Mouse (Mus musculus) embryonic stem cell, embryonic (primary cell): ENCODE measurements around the gene Lsm12.

ENCODE experiments used
- CTCF ChIA-PET, 4 experiments: fragments of 300-600 bp in 2 of 4; fragments of 350-600 bp in 2 of 4; sonication (Branson Sonifier 250); formaldehyde crosslinking; loops; one replicate each; lab custom pipeline; 2022; ENCODE audit warnings: inconsistent platforms in 2 of 4; lab: Charles Lee
- POLR2A ChIA-PET, 4 experiments: fragments of 300-600 bp in 2 of 4; fragments of 350-600 bp in 2 of 4; sonication (Branson Sonifier 250); formaldehyde crosslinking; loops; one replicate each; lab custom pipeline; 2022; ENCODE audit warnings: antibody characterized with exemption in 4 of 4, inconsistent platforms in 1 of 4; lab: Charles Lee

Gene Lsm12

DNA sequence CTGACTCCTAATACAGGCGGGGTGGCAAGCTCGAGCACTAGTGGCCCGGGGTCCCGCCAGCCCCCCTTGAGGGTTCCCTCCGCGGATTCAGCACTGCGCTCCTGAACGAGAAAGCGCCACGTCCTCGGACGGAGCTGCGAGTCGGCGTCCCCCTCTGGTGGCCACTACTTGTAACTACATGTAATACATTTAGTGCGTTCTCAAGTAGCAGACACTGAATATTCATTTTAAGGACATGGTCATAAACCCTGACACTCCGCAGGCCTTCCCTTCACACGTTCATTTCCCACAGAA, 46.7 kb downstream of the Lsm12 start:
- ChIA-PET CTCF (interaction anchor here (0.5 to 2.5 kb wide), 52 partner anchors 8 to 475 kb away, joined by 3 to 13 read pairs (median 4); partner anchors contain the start of genes BC030867 (in 1 of the 4), Cfap97d1 (in 1 of the 4), Fam171a2 (in 1 of the 4) and Ppy (in 1 of the 4)), POLR2A (interaction anchor here in 2 of 4 experiments (0.6 to 2.2 kb wide), 9 partner anchors 10 to 328 kb away, joined by 3 to 8 read pairs (median 4); partner anchors contain the start of genes Asb16 (in 1 of the 2), BC030867 (in 1 of the 2), Hdac5 (in 1 of the 2) and Ppy (in 1 of the 2))

DNA sequence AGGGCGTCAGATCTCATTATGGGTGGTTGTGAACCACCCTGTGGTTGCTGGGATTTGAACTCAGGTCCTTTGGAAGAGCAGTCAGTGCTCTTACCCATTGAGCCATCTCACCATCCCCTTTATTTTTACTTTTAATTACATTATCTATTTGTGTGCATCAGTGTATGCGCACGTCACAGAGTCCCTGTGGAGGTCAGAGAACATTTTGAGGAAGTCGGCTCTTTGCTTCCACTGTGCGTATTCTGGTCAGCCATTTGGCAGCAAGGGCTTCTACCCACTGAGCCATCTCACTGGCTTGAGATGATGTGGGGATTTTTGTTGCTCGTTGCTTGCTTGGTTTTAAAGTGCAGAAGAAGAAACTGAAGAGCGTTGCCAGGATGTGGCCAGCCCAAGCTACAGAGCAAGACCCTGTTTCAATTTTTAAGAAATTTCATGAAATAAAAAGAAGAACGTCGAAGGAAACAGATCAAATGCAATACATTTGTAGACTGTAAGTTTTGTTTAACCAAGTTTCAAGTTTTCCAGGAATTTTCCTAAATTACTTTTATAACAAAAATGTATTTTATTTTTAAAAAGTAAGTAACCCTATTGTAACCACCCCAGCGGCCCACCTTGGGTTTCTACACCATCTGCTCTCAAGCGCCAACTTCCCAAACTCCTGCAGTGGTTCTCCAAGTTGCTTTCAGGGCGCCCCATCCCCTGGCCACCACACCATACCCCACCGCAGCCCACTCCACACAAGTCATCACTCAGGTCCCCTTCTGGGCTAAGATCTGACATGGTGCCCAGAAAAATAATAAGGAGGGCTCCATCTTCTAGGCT, 47.3 kb downstream of the Lsm12 start:
- ChIA-PET POLR2A (interaction anchor here in 2 of 4 experiments (0.6 to 2.2 kb wide), 10 partner anchors 11 to 329 kb away, joined by 3 to 8 read pairs (median 4); partner anchors contain the start of genes Asb16 (in 1 of the 2), BC030867 (in 1 of the 2), Dusp3 (in 1 of the 2) and Hdac5 (in 1 of the 2)), CTCF (interaction anchor here (0.6 to 2.5 kb wide), 51 partner anchors 9 to 555 kb away, joined by 3 to 13 read pairs (median 3); partner anchors contain the start of genes BC030867 (in 2 of the 4), Cfap97d1 (in 1 of the 4), Fam171a2 (in 1 of the 4) and Ppy (in 1 of the 4))

GRCm38 (mm10) chr11:102134516-102134915, 50.6 kb downstream of the Lsm12 start:
- ChIA-PET CTCF (interaction anchor here (0.5 to 1.9 kb wide), 49 partner anchors 8 to 1852 kb away, joined by 3 to 13 read pairs (median 4); partner anchors contain the start of genes BC030867 (in 2 of the 4), Tmem101 (in 2 of the 4), Ppy (in 1 of the 4) and Pyy (in 1 of the 4)), POLR2A (interaction anchor here (0.6 to 2.5 kb wide), 54 partner anchors 8 to 693 kb away, joined by 3 to 26 read pairs (median 4); partner anchors contain the start of genes Slc25a39 (in 3 of the 4), Pyy (in 2 of the 4), BC030867 (in 1 of the 4) and Cd300lg (in 1 of the 4))

DNA sequence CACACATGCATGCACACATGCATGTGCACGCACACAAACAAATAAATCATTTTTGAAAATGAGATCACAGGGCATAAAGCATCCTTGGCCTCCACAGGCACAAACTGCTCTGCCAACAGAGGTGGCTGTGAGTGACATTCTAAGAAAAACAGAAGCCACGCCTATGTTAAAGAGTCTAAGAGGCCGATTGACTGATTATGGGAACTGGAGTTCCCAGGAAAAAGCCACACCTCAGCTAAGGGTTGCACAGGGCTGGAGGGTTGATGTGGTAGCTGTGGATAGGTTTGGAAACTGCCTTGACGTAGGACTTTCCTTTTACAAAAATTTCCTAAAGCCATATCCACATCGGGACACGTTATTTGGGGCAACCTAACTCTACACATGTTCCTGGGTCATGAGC, 67.7 kb downstream of the Lsm12 start:
- CTCF ChIA-PET = interaction anchor here in 2 of 4 experiments (0.5 to 1.6 kb wide), 7 partner anchors 12 to 152 kb away, joined by 3 to 5 read pairs (median 3); no protein-coding TSS in a partner anchor

DNA sequence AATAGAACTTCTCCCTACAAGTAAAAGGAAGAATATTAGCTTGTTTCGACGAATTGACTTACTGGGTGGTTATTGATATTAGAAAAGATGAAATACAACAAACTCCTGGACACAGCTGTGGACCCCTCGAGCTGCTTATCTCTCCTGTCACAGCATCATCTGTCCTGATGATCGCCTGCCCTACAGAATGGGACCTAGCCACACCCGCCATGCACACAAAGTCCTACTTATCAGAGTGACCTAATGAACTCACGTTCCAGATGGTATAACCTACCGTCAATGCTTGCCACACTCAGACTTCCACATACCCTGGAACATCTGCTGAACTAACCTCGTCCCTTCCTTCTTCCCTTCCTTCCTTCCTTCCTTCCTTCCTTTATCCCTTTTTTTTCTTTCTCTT, 68.9 kb downstream of the Lsm12 start:
- CTCF ChIA-PET = interaction anchor here in 2 of 4 experiments (0.6 to 0.7 kb wide), 2 partner anchors 49 to 55 kb away, joined by 3 to 5 read pairs; no protein-coding TSS in a partner anchor
- POLR2A ChIA-PET = interaction anchor here in 2 of 4 experiments (0.7 to 1.0 kb wide), 4 partner anchors 9 to 158 kb away, joined by 3 to 5 read pairs (median 4); partner anchors contain the start of gene Pyy (in 1 of the 2)

More for the DNA sequence above, 67.7 kb downstream of the Lsm12 start:
- POLR2A ChIA-PET = interaction anchor here in 3 of 4 experiments (0.6 to 1.4 kb wide), 6 partner anchors 10 to 23 kb away, joined by 3 to 5 read pairs (median 3); no protein-coding TSS in a partner anchor
